Mouse (Mus musculus): Measurements from ENCODE around the gene Sema6d.

The Sema6d gene

GRCm38 (mm10) chr2:124465004-124465946 lies 375.5 kb downstream of the Sema6d start:
- DNase-seq (ENCODE audit: extremely low read depth, low read depth, low spot score) = no peak

- no peak for DNase-seq (ENCODE audit: extremely low read depth, low read depth, low spot score)
Observed at GRCm38 (mm10) chr2:124467429-124467828, 377.7 kb downstream of the Sema6d start.

- DNase-seq (ENCODE audit: extremely low read depth, low read depth, low spot score) = no peak
Observed at GRCm38 (mm10) chr2:124470346-124471042, 380.7 kb downstream of the Sema6d start.

- DNase-seq (ENCODE audit: extremely low read depth, low read depth, low spot score) = no peak
Observed at GRCm38 (mm10) chr2:124472674-124473507, 383.1 kb downstream of the Sema6d start.

GRCm38 (mm10) chr2:124477904-124478303 lies 388.1 kb downstream of the Sema6d start:
- no peak for DNase-seq (ENCODE audit: extremely low read depth, low read depth, low spot score)

- no peak for DNase-seq (ENCODE audit: extremely low read depth, low read depth, low spot score)
Observed at GRCm38 (mm10) chr2:124478526-124478925, 388.8 kb downstream of the Sema6d start.

- DNase-seq (ENCODE audit: extremely low read depth, low read depth, low spot score) = no peak
Observed at GRCm38 (mm10) chr2:124485761-124486160, 396.0 kb downstream of the Sema6d start.

GRCm38 (mm10) chr2:124490010-124490801 lies 400.4 kb downstream of the Sema6d start:
- no peak for DNase-seq (ENCODE audit: extremely low read depth, low read depth, low spot score)

GRCm38 (mm10) chr2:124495751-124496150 lies 406.0 kb downstream of the Sema6d start:
- no peak for DNase-seq (ENCODE audit: extremely low read depth, low read depth, low spot score)

GRCm38 (mm10) chr2:124499670-124500069 lies 409.9 kb downstream of the Sema6d start:
- DNase-seq (ENCODE audit: extremely low read depth, low read depth, low spot score) = no peak

GRCm38 (mm10) chr2:124505784-124506489 lies 416.2 kb downstream of the Sema6d start:
- no peak for DNase-seq (ENCODE audit: extremely low read depth, low read depth, low spot score)

GRCm38 (mm10) chr2:124507804-124508203 lies 418.0 kb downstream of the Sema6d start:
- DNase-seq (ENCODE audit: extremely low read depth, low read depth, low spot score) = no peak

- peak; percentile 55 for DNase-seq (ENCODE audit: extremely low read depth, low read depth, low spot score)
Observed at GRCm38 (mm10) chr2:124509479-124509878, 419.7 kb downstream of the Sema6d start.

GRCm38 (mm10) chr2:124511826-124512225 lies 422.1 kb downstream of the Sema6d start:
- no peak for DNase-seq (ENCODE audit: extremely low read depth, low read depth, low spot score)

GRCm38 (mm10) chr2:124522426-124522825 lies 432.7 kb downstream of the Sema6d start:
- no peak for DNase-seq (ENCODE audit: extremely low read depth, low read depth, low spot score)

- no peak for DNase-seq (ENCODE audit: extremely low read depth, low read depth, low spot score)
Observed at GRCm38 (mm10) chr2:124523667-124524066, 433.9 kb downstream of the Sema6d start.

- no peak for DNase-seq (ENCODE audit: extremely low read depth, low read depth, low spot score)
Observed at GRCm38 (mm10) chr2:124524167-124524566, 434.4 kb downstream of the Sema6d start.

- DNase-seq (ENCODE audit: extremely low read depth, low read depth, low spot score) = peak; percentile 68
Observed at GRCm38 (mm10) chr2:124527641-124528040, 437.9 kb downstream of the Sema6d start.

GRCm38 (mm10) chr2:124530441-124530840 lies 440.7 kb downstream of the Sema6d start:
- DNase-seq (ENCODE audit: extremely low read depth, low read depth, low spot score) = no peak

- no peak for DNase-seq (ENCODE audit: extremely low read depth, low read depth, low spot score)
Observed at GRCm38 (mm10) chr2:124531062-124531461, 441.3 kb downstream of the Sema6d start.

All from fat pad, adult 2 months (tissue).